Mouse (Mus musculus) heart, adult 2 months (tissue): ENCODE results near the gene Ggct.

Experiments used
- CTCF ChIP-seq: fragments of 200-600 bp; IDR thresholded peaks from 2 replicates; pipeline ENCODE4 v1.8.1; 2022; ENCODE audit warnings: antibody characterized with exemption, mild to moderate bottlenecking, moderate library complexity
- POLR2A ChIP-seq: fragments of 200-500 bp; IDR thresholded peaks from 2 replicates; pipeline ENCODE4 v1.6.1; 2011; ENCODE audit warnings: mild to moderate bottlenecking, low read depth, low read length, control low read depth; ENCODE audit not compliant: insufficient read depth

DNA sequence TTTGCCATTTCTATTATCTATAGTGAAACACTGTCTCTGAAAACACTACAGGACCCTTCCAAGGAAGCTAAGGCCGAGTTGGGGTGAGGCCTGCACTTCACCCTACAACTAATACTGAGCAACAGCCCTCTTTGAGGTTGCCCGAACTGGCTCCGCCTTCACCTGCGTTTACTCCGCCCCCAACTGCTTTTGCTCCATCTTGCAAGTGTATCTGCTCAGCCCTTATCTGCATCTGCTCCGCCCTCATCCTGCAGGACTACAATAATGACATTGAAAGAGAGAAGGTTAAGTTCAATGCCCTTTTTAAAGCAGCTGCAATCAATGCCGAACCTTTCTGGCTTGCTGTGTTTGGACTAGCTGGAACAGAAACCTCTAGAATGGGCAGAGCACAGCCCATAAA is 29.1 kb upstream of the Ggct start:
- TF ChIP-seq CTCF (no peak), POLR2A (no peak)
